Mouse (Mus musculus) forebrain, embryonic 16.5 days (tissue): ENCODE results near the gene Msi2. TPM values are rescaled to one million over a fixed set of nuclear protein-coding genes. Genes with fewer than 3 reads are reported as not detected.
A peak's percentile ranks its signal among the peaks of the same experiment; 100 is the strongest.

Experiments
- ATAC-seq: fragments of 200-750 bp; cut with Nextera tagmentation; 2 replicates; pipeline ENCODE4 v1.8.0; 2017; ENCODE audit warnings: mild to moderate bottlenecking, moderate library complexity
- H3K27ac ChIP-seq: fragments of 300-500 bp; sonication (generic); 2 replicates; pipeline ENCODE4 v1.5.1; 2014; ENCODE audit warnings: low read length, control low read depth
- H3K27me3 ChIP-seq: fragments of 300-500 bp; sonication (generic); replicated peaks from 2 replicates; pipeline ENCODE4 v1.6.1; 2014; ENCODE audit warnings: low read length; ENCODE audit not compliant: control insufficient read depth, insufficient read depth
- H3K36me3 ChIP-seq: fragments of 300-500 bp; sonication (generic); 2 replicates; pipeline ENCODE4 v1.6.1; 2014; ENCODE audit not compliant: control insufficient read depth, insufficient read depth
- H3K4me1 ChIP-seq: fragments of 300-500 bp; sonication (generic); replicated peaks from 2 replicates; pipeline ENCODE4 v1.6.1; 2014; ENCODE audit warnings: low read length; ENCODE audit not compliant: control insufficient read depth, insufficient read depth
- H3K4me2 ChIP-seq: fragments of 300-500 bp; sonication (generic); 2 replicates; pipeline ENCODE4 v1.6.1; 2014; ENCODE audit warnings: mild to moderate bottlenecking, low read length, control low read depth
- H3K4me3 ChIP-seq: fragments of 300-500 bp; sonication (generic); replicated peaks from 2 replicates; pipeline ENCODE4 v1.5.1; 2014; ENCODE audit warnings: mild to moderate bottlenecking, low read length, control low read depth
- H3K9ac ChIP-seq: fragments of 300-500 bp; sonication (generic); replicated peaks from 2 replicates; pipeline ENCODE4 v1.6.1; 2014; ENCODE audit warnings: low read depth, low read length, control low read depth
- H3K9me3 ChIP-seq: fragments of 300-500 bp; sonication (generic); 2 replicates; pipeline ENCODE4 v1.6.1; 2016; ENCODE audit warnings: low read length; ENCODE audit not compliant: control insufficient read depth
- WGBS: fragments of 180-500 bp; shearing (Covaris S2); extraction: QIAGEN DNeasy Blood & Tissue Kit; methylation state at CpG from one replicate; pipeline ENCODE4 v1.1.7; 2014; 5-methylcytosine and 5-hydroxymethylcytosine counted together
- polyA plus RNA-seq: library from polyadenylated mRNA; unstranded; fragments of >200 nt; fragmentation: Nextera tagmentation; extraction: Ambion mirVana; gene quantifications from 2 replicates; pipeline ENCODE4 v1.2.1, GENCODE M21; 2015

The Msi2 gene
- polyA plus RNA-seq, 1 experiment from 2014 or later = 23.4 TPM

- H3K4me3 ChIP-seq = no peak overlapping the region
- H3K4me1 ChIP-seq = peaks cover 59% of the 10 kb centered on the region
- H3K4me2 ChIP-seq = peak overlapping the region; percentile 0; the same call in 1 of the 2 replicates
- H3K9ac ChIP-seq = no peak overlapping the region
- peak overlapping the region; percentile 38 for H3K27ac ChIP-seq
- ATAC-seq = peak; percentile 28; the same call in 1 of the 2 replicates
- no peaks in the 10 kb centered on the region for H3K27me3 ChIP-seq
- H3K9me3 ChIP-seq = no peaks in the 10 kb centered on the region
- H3K36me3 ChIP-seq = no peaks in the 10 kb centered on the region
- WGBS = 24% methylated on average over 11 of the region's 11 CpGs
Observed at GRCm38 (mm10) chr11:88617380-88617779, 100.9 kb downstream of the Msi2 start.

GRCm38 (mm10) chr11:88614527-88615305 is 103.6 kb downstream of the Msi2 start:
- Histone ChIP-seq H3K9ac (no peak overlapping the region), H3K9me3 (no peaks in the 10 kb centered on the region), H3K27ac (no peak overlapping the region), H3K36me3 (no peaks in the 10 kb centered on the region), H3K4me3 (no peak overlapping the region), H3K27me3 (no peaks in the 10 kb centered on the region), H3K4me1 (peaks cover 42% of the 10 kb centered on the region), H3K4me2 (no peak overlapping the region)
- ATAC-seq = no peak
- WGBS = 89% methylated on average over 11 of the region's 11 CpGs

GRCm38 (mm10) chr11:88613771-88614526 is 104.4 kb downstream of the Msi2 start:
- WGBS = 63% methylated on average over 11 of the region's 11 CpGs
- ATAC-seq = no peak
- Histone ChIP-seq H3K9me3 (no peaks in the 10 kb centered on the region), H3K27me3 (no peaks in the 10 kb centered on the region), H3K27ac (no peak overlapping the region), H3K4me1 (peaks cover 38% of the 10 kb centered on the region), H3K36me3 (no peaks in the 10 kb centered on the region), H3K9ac (no peak overlapping the region), H3K4me3 (no peak overlapping the region), H3K4me2 (no peak overlapping the region)

GRCm38 (mm10) chr11:88613008-88613407 is 105.3 kb downstream of the Msi2 start:
- H3K9ac ChIP-seq = no peak overlapping the region
- no peak overlapping the region for H3K4me3 ChIP-seq
- H3K9me3 ChIP-seq = no peaks in the 10 kb centered on the region
- ATAC-seq = no peak
- H3K27ac ChIP-seq = no peak overlapping the region
- H3K36me3 ChIP-seq = no peaks in the 10 kb centered on the region
- WGBS = 29% methylated on average over 6 of the region's 6 CpGs
- no peak overlapping the region for H3K4me2 ChIP-seq
- no peaks in the 10 kb centered on the region for H3K27me3 ChIP-seq
- peaks cover 36% of the 10 kb centered on the region for H3K4me1 ChIP-seq

- WGBS = 92% methylated on average over 7 of the region's 7 CpGs
- no peak overlapping the region for H3K27ac ChIP-seq
- no peak for ATAC-seq
- H3K27me3 ChIP-seq = no peaks in the 10 kb centered on the region
- no peak overlapping the region for H3K4me3 ChIP-seq
- H3K9ac ChIP-seq = no peak overlapping the region
- H3K4me2 ChIP-seq = no peak overlapping the region
- no peaks in the 10 kb centered on the region for H3K9me3 ChIP-seq
- peaks cover 36% of the 10 kb centered on the region for H3K4me1 ChIP-seq
- no peaks in the 10 kb centered on the region for H3K36me3 ChIP-seq
Observed at GRCm38 (mm10) chr11:88612141-88612540, 106.2 kb downstream of the Msi2 start.

GRCm38 (mm10) chr11:88610809-88611208 is 107.5 kb downstream of the Msi2 start:
- Histone ChIP-seq H3K9ac (no peak overlapping the region), H3K4me1 (peaks cover 40% of the 10 kb centered on the region)
- ATAC-seq = no peak

GRCm38 (mm10) chr11:88610112-88610511 is 108.2 kb downstream of the Msi2 start:
- Histone ChIP-seq H3K9me3 (no peaks in the 10 kb centered on the region), H3K27ac (no peak overlapping the region), H3K4me3 (no peak overlapping the region), H3K4me1 (peaks cover 43% of the 10 kb centered on the region), H3K36me3 (no peaks in the 10 kb centered on the region), H3K4me2 (no peak overlapping the region), H3K9ac (no peak overlapping the region), H3K27me3 (no peaks in the 10 kb centered on the region)
- WGBS = 100% methylated on average over 1 of the region's 1 CpGs
- no peak for ATAC-seq

More at GRCm38 (mm10) chr11:88610809-88611208, 107.5 kb downstream of the Msi2 start:
- Histone ChIP-seq H3K9me3 (no peaks in the 10 kb centered on the region), H3K27ac (no peak overlapping the region), H3K4me2 (no peak overlapping the region), H3K4me3 (no peak overlapping the region), H3K27me3 (no peaks in the 10 kb centered on the region), H3K36me3 (no peaks in the 10 kb centered on the region)
- 94% methylated on average over 6 of the region's 6 CpGs for WGBS

GRCm38 (mm10) chr11:88608584-88608983 is 109.7 kb downstream of the Msi2 start:
- no peak for ATAC-seq
- H3K9me3 ChIP-seq = no peaks in the 10 kb centered on the region
- H3K4me3 ChIP-seq = no peak overlapping the region
- no peak overlapping the region for H3K9ac ChIP-seq
- peaks cover 32% of the 10 kb centered on the region for H3K4me1 ChIP-seq
- no peak overlapping the region for H3K27ac ChIP-seq
- no peak overlapping the region for H3K4me2 ChIP-seq
- H3K27me3 ChIP-seq = no peaks in the 10 kb centered on the region
- WGBS = 58% methylated on average over 4 of the region's 4 CpGs
- H3K36me3 ChIP-seq = no peaks in the 10 kb centered on the region

- H3K9me3 ChIP-seq = 0 out of 2 replicates have a peak, but pooled peaks cover 5% of the 10 kb centered on the region
- no peaks in the 10 kb centered on the region for H3K27me3 ChIP-seq
- no peaks in the 10 kb centered on the region for H3K36me3 ChIP-seq
- ATAC-seq = peak; percentile 77
- H3K4me1 ChIP-seq = peaks cover 29% of the 10 kb centered on the region
- 33% methylated on average over 12 of the region's 12 CpGs for WGBS
- H3K27ac ChIP-seq = no peak overlapping the region
- no peak overlapping the region for H3K4me3 ChIP-seq
- no peak overlapping the region for H3K4me2 ChIP-seq
- H3K9ac ChIP-seq = no peak overlapping the region
Observed at GRCm38 (mm10) chr11:88607725-88608383, 110.5 kb downstream of the Msi2 start.
